Mouse (Mus musculus) liver, embryonic 11.5 days (tissue): Measurements from ENCODE around the gene Zg16. TPM values are rescaled to one million over a fixed set of nuclear protein-coding genes. Genes with fewer than 3 reads are reported as not detected.

Experiments
- ATAC-seq: fragments of 200-750 bp; cut with Nextera tagmentation; replicated peaks from 2 replicates; pipeline ENCODE4 v1.8.0; 2017; ENCODE audit warnings: moderate number of reproducible peaks, mild to moderate bottlenecking, moderate TSS enrichment, moderate library complexity; ENCODE audit not compliant: low FRiP score
- DNase-seq: peaks from one replicate; pipeline ENCODE4 v3.0.0-alpha.2; 2017; ENCODE audit warnings: low spot score
- H3K27ac ChIP-seq: fragments of 300-500 bp; sonication (generic); 2 replicates; pipeline ENCODE4 v1.5.1; 2014; ENCODE audit warnings: mild to moderate bottlenecking, low read depth, low read length, control low read depth
- H3K27me3 ChIP-seq: fragments of 300-500 bp; sonication (generic); replicated peaks from 2 replicates; pipeline ENCODE4 v1.6.1; 2014; ENCODE audit warnings: low read length, mixed read lengths; ENCODE audit not compliant: control insufficient read depth, insufficient read depth
- H3K36me3 ChIP-seq: fragments of 300-500 bp; sonication (generic); 2 replicates; pipeline ENCODE4 v1.6.1; 2014; ENCODE audit warnings: mild to moderate bottlenecking, low read length, moderate library complexity, mixed read lengths; ENCODE audit not compliant: control insufficient read depth, insufficient read depth
- H3K4me1 ChIP-seq: fragments of 300-500 bp; sonication (generic); replicated peaks from 2 replicates; pipeline ENCODE4 v1.6.1; 2014; ENCODE audit warnings: low read length, mixed read lengths; ENCODE audit not compliant: control insufficient read depth, insufficient read depth
- H3K4me2 ChIP-seq: fragments of 300-500 bp; sonication (generic); 2 replicates; pipeline ENCODE4 v1.6.1; 2014; ENCODE audit warnings: mild to moderate bottlenecking, control low read depth, moderate library complexity
- H3K4me3 ChIP-seq: fragments of 300-500 bp; sonication (generic); 2 replicates; pipeline ENCODE4 v1.5.1; 2014; ENCODE audit warnings: low read depth, low read length, control low read depth
- H3K9ac ChIP-seq: fragments of 300-500 bp; sonication (generic); 2 replicates; pipeline ENCODE4 v1.6.1; 2014; ENCODE audit warnings: low read depth, low read length, control low read depth
- H3K9me3 ChIP-seq: fragments of 300-500 bp; sonication (generic); 2 replicates; pipeline ENCODE4 v1.6.1; 2016; ENCODE audit warnings: low read length, inconsistent platforms, mixed read lengths; ENCODE audit not compliant: control insufficient read depth
- WGBS: fragments of 180-500 bp; shearing (Covaris S2); extraction: QIAGEN DNeasy Blood & Tissue Kit; methylation state at CpG from one replicate; pipeline ENCODE4 v1.1.7; 2014; 5-methylcytosine and 5-hydroxymethylcytosine counted together
- polyA plus RNA-seq: library from polyadenylated mRNA; unstranded; fragments of >200 nt; fragmentation: Nextera tagmentation; extraction: Ambion mirVana; gene quantifications from 2 replicates; pipeline ENCODE4 v1.2.1, GENCODE M21; 2014

The Zg16 gene
- polyA plus RNA-seq, 1 experiment from 2014 or later: not detected

DNA sequence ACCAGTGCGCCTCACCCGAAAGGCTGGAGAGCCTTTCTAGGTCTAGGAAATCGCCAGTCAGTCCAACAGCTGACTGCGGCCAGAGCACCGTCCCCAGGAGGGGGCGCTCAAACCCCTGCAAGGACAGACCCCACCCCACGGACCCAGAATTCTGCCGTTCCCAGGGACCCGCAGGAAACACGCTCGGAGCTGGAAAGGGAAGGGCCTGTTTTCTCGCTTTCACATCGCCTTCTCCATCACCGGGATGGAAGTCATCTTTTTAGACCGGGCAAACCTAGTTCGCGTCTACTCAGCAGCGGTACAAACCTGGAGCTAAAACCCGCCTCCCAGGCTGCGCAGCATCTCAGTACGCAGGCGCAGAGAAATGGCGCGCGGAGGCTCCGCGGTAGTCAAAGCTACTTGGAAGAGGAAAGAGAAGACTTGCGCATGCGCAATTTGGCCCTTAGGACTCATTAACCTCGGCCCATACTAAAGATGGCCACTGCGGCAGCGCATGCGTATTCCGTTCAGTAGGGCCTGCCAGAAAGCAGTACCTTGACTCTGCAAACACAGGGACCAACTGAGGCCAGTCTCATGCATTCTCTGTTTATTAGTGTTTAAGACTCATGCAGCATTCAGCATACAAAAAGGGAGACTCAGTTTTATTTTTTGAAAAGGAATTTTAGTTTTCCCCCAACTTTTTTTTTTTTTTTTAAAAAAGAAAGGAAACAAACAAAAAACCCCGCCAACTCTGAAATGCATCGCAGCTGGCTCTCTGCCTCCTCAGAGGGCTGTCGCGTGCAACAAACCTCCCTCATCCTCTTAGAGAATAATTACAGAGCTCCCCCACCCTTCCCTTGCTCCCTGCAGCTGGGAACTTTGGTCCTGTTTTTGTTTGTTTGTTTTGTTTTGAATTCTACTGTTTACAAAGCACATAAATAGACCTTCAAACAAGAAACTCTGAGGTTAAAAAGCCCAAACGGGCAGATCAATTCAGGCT, 69.9 kb downstream of the Zg16 start, which contains the start of gene Pagr1a:
Gene Pagr1a (minus strand): TSS at position 382 of the 979 bp plus-strand sequence.
- Histone ChIP-seq H3K4me1 (peaks cover 59% of the 10 kb centered on the region), H3K27me3 (no peaks in the 10 kb centered on the region), H3K4me3 (peak within 1 kb of the TSS; percentile 86), H3K36me3 (peaks cover 15% of the 10 kb centered on the region), H3K4me2 (peak within 1 kb of the TSS; percentile 98), H3K9ac (peak within 1 kb of the TSS; percentile 94), H3K27ac (peak within 1 kb of the TSS; percentile 95), H3K9me3 (no peaks in the 10 kb centered on the region)
- 5% methylated on average over 39 of the region's 39 CpGs for WGBS
- DNase-seq: peak; percentile 98
- peak; percentile 84 for ATAC-seq

DNA sequence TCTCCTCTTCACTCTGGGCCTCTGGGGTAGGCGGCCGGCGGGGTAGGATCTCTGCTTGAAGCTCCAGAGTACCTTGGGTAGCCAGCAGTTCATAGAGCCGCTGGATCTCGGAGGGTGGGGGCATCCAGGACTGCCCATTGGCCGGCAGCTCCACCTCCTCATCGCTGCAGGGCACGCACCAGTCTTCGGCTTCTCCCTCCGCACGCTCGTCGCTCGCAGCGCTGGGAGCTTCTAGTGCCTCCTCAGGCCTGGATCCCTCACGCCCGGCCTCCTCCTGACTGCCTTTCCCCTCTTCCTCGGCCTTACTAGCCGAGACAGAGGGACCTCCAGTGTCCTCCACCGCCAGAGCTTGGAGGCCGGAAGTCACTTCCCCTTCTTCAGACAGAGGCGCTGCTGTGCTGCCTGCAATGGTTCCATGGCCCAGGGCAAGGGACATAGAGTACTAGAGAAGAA, 70.6 kb downstream of the Zg16 start:
- H3K9me3 ChIP-seq: no peaks in the 10 kb centered on the region
- peaks cover 13% of the 10 kb centered on the region for H3K36me3 ChIP-seq
- 0% methylated on average over 22 of the region's 22 CpGs for WGBS
- peak; percentile 60 for ATAC-seq
- peak overlapping the region; percentile 94 for H3K9ac ChIP-seq
- H3K27me3 ChIP-seq: no peaks in the 10 kb centered on the region
- peak overlapping the region; percentile 95 for H3K27ac ChIP-seq
- H3K4me3 ChIP-seq: peak overlapping the region; percentile 86
- H3K4me1 ChIP-seq: peaks cover 52% of the 10 kb centered on the region
- DNase-seq: peak; percentile 78
- H3K4me2 ChIP-seq: peak overlapping the region; percentile 98

DNA sequence TGATC, 70.8 kb downstream of the Zg16 start, which contains the start of gene Pagr1b:
Gene Pagr1b (minus strand): TSS at position 4 of the 5 bp plus-strand sequence.
- Histone ChIP-seq H3K4me1 (peaks cover 49% of the 10 kb centered on the region), H3K36me3 (peaks cover 13% of the 10 kb centered on the region), H3K4me2 (peak within 1 kb of the TSS; percentile 98), H3K27me3 (no peaks in the 10 kb centered on the region), H3K27ac (peak within 1 kb of the TSS; percentile 95), H3K9me3 (no peaks in the 10 kb centered on the region), H3K9ac (peak within 1 kb of the TSS; percentile 94), H3K4me3 (peak within 1 kb of the TSS; percentile 86)
- ATAC-seq (no peak), DNase-seq (no peak)

GRCm38 (mm10) chr7:127016081-127016480, 71.0 kb downstream of the Zg16 start:
- peak overlapping the region; percentile 98 for H3K4me2 ChIP-seq
- peak overlapping the region; percentile 95 for H3K27ac ChIP-seq
- H3K9me3 ChIP-seq: no peaks in the 10 kb centered on the region
- H3K9ac ChIP-seq: peak overlapping the region; percentile 94
- H3K36me3 ChIP-seq: peaks cover 13% of the 10 kb centered on the region
- peaks cover 47% of the 10 kb centered on the region for H3K4me1 ChIP-seq
- H3K27me3 ChIP-seq: no peaks in the 10 kb centered on the region
- H3K4me3 ChIP-seq: peak overlapping the region; percentile 86
- ATAC-seq: peak; percentile 46
- no peak for DNase-seq
- WGBS: 3% methylated on average over 10 of the region's 10 CpGs

DNA sequence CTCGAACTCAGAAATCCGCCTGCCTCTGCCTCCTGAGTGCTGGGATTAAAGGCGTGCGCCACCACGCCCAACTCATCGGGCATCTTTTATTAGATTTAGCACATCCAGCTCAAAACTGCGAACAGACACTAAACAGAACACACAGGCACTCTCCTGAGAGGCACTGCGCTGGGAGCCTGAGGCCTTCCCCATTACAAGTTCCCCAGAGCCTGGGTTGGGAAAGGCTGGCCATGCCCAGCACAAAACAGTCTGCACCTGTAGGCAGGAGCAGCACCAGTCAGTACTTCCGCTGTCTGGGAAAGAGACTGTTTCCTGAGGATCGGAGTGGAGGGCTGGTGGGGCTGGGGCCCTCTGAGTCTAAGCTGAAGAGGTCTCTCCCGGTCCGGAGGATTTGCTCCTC, 72.1 kb downstream of the Zg16 start:
- 92% methylated on average over 12 of the region's 12 CpGs for WGBS
- DNase-seq: no peak
- Histone ChIP-seq H3K4me2 (peak overlapping the region; percentile 98), H3K27me3 (no peaks in the 10 kb centered on the region), H3K9me3 (no peaks in the 10 kb centered on the region), H3K4me3 (no peak overlapping the region; the same call in 1 of the 2 replicates), H3K4me1 (peaks cover 37% of the 10 kb centered on the region), H3K27ac (no peak overlapping the region), H3K9ac (no peak overlapping the region), H3K36me3 (peaks cover 13% of the 10 kb centered on the region)
- no peak for ATAC-seq

GRCm38 (mm10) chr7:127014320-127014719, 72.8 kb downstream of the Zg16 start, which contains the start of gene Mvp:
Gene Mvp, minus strand, starts transcription at chr7:127014621.
- Histone ChIP-seq H3K9ac (peak within 1 kb of the TSS; percentile 94), H3K4me1 (peaks cover 33% of the 10 kb centered on the region), H3K27me3 (no peaks in the 10 kb centered on the region), H3K4me2 (peak within 1 kb of the TSS; percentile 98), H3K27ac (0 out of 2 replicates have a peak within 1 kb of the TSS, but pooled peaks have one; percentile 1), H3K36me3 (peaks cover 13% of the 10 kb centered on the region), H3K9me3 (no peaks in the 10 kb centered on the region), H3K4me3 (peak within 1 kb of the TSS; percentile 86)
- ATAC-seq: no peak
- 31% methylated on average over 11 of the region's 11 CpGs for WGBS
- no peak for DNase-seq

GRCm38 (mm10) chr7:127013385-127013784, 73.7 kb downstream of the Zg16 start:
- Histone ChIP-seq H3K4me1 (peaks cover 41% of the 10 kb centered on the region), H3K9me3 (no peaks in the 10 kb centered on the region), H3K4me3 (peak overlapping the region; percentile 47; the same call in 1 of the 2 replicates), H3K4me2 (peak overlapping the region; percentile 98), H3K27me3 (no peaks in the 10 kb centered on the region), H3K9ac (no peak overlapping the region), H3K27ac (no peak overlapping the region), H3K36me3 (peaks cover 13% of the 10 kb centered on the region)
- no peak for ATAC-seq
- DNase-seq: no peak
- WGBS: 90% methylated on average over 6 of the region's 6 CpGs

GRCm38 (mm10) chr7:127012845-127013244, 74.3 kb downstream of the Zg16 start:
- DNase-seq: no peak
- H3K4me3 ChIP-seq: no peak overlapping the region
- peaks cover 41% of the 10 kb centered on the region for H3K4me1 ChIP-seq
- no peak overlapping the region for H3K4me2 ChIP-seq
- no peak for ATAC-seq
- H3K36me3 ChIP-seq: peaks cover 13% of the 10 kb centered on the region
- H3K27ac ChIP-seq: no peak overlapping the region
- H3K9ac ChIP-seq: no peak overlapping the region
- no peaks in the 10 kb centered on the region for H3K27me3 ChIP-seq
- 91% methylated on average over 10 of the region's 10 CpGs for WGBS
- no peaks in the 10 kb centered on the region for H3K9me3 ChIP-seq

DNA sequence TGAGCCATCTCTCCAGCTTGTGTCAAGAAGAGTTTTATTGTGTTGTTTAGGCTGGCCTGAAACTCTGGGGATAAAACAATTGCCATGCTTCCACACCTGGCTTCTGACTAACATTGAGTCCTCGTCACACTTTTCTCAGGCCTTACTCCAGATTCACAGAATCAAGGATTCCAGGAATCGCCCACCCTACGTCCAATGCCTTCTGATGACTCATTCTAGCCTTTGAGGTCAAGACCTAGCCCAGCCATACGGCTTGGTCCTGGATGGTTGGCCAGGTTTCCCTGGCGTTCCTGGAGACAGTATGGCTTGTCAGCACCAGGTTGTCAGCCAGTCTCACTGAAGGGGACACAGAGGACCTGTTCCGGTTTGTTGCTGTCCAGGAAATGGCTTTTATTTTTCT, 74.8 kb downstream of the Zg16 start:
- 81% methylated on average over 6 of the region's 6 CpGs for WGBS
- peaks cover 38% of the 10 kb centered on the region for H3K4me1 ChIP-seq
- peaks cover 13% of the 10 kb centered on the region for H3K36me3 ChIP-seq
- H3K27ac ChIP-seq: no peak overlapping the region
- DNase-seq (no peak), ATAC-seq (no peak)
- no peak overlapping the region for H3K9ac ChIP-seq
- no peak overlapping the region for H3K4me2 ChIP-seq
- H3K4me3 ChIP-seq: no peak overlapping the region
- H3K9me3 ChIP-seq: no peaks in the 10 kb centered on the region
- H3K27me3 ChIP-seq: no peaks in the 10 kb centered on the region
